Mouse (Mus musculus) small intestine, adult 2 months (tissue): ENCODE measurements around the gene Hk2.

Source experiments
- CTCF ChIP-seq: fragments of 200-500 bp; IDR thresholded peaks from 2 replicates; pipeline ENCODE4 v1.5.1; 2012; ENCODE audit warnings: low read depth, mild to moderate bottlenecking, control low read depth, inconsistent platforms, low read length, moderate library complexity, mixed read lengths; ENCODE audit not compliant: insufficient replicate concordance, insufficient read length; ENCODE audit errors: extremely low read depth
- POLR2A ChIP-seq: fragments of 200-500 bp; IDR thresholded peaks from 2 replicates; pipeline ENCODE4 v1.6.1; 2012; ENCODE audit warnings: low read depth, mild to moderate bottlenecking, control low read depth, inconsistent platforms, low read length, moderate library complexity

- TF ChIP-seq POLR2A, result no peak
- no peak for TF ChIP-seq CTCF
Measured at GRCm38 (mm10) chr6:82771059-82771458, 3.2 kb downstream of the Hk2 start.
